Mouse (Mus musculus) ES-Bruce4 (cell line): Measurements from ENCODE around the gene Gm28374. TPM values are rescaled to one million over a fixed set of nuclear protein-coding genes. Genes with fewer than 3 reads are reported as not detected.

Experiments
- H3K27ac ChIP-seq: 2 replicates; pipeline ENCODE4 v1.5.1; 2012; ENCODE audit warnings: low read length, inconsistent platforms; ENCODE audit not compliant: insufficient read depth
- H3K27me3 ChIP-seq: 2 replicates; pipeline ENCODE4 v1.6.1; 2012; ENCODE audit warnings: mild to moderate bottlenecking, low read length, inconsistent platforms; ENCODE audit not compliant: control insufficient read depth, poor library complexity, insufficient read depth, severe bottlenecking
- H3K36me3 ChIP-seq: 2 replicates; pipeline ENCODE4 v1.6.1; 2012; ENCODE audit warnings: inconsistent platforms, mild to moderate bottlenecking, low read length, moderate library complexity; ENCODE audit not compliant: control insufficient read depth, poor library complexity, insufficient read depth, severe bottlenecking
- H3K4me1 ChIP-seq: one replicate; pipeline ENCODE4 v1.8.1; 2011; ENCODE audit warnings: low read length; ENCODE audit not compliant: control insufficient read depth, insufficient read depth
- H3K4me3 ChIP-seq: 2 replicates; pipeline ENCODE4 v1.5.1; 2011; ENCODE audit warnings: low read depth, mild to moderate bottlenecking, low read length
- H3K9ac ChIP-seq: 2 replicates; pipeline ENCODE4 v1.6.1; 2012; ENCODE audit warnings: low read depth, mild to moderate bottlenecking, inconsistent platforms; ENCODE audit not compliant: poor library complexity, severe bottlenecking
- H3K9me3 ChIP-seq: replicated peaks from 2 replicates; pipeline ENCODE4 v1.6.1; 2012; ENCODE audit warnings: mild to moderate bottlenecking, low read length, inconsistent platforms; ENCODE audit not compliant: control insufficient read depth, poor library complexity, insufficient read depth, severe bottlenecking
- CTCF ChIP-seq: IDR thresholded peaks from one replicate; pipeline ENCODE4 v1.8.1; 2011; ENCODE audit warnings: low read depth, low read length
- EP300 ChIP-seq: IDR thresholded peaks from 2 replicates; pipeline ENCODE4 v1.6.1; 2011; ENCODE audit warnings: low read depth, low read length; ENCODE audit not compliant: insufficient read depth
- POLR2A ChIP-seq: IDR thresholded peaks from one replicate; pipeline ENCODE4 v1.8.1; 2011; ENCODE audit warnings: low read length; ENCODE audit not compliant: insufficient read depth
- polyA plus RNA-seq: library from polyadenylated mRNA; stranded (reverse); fragments of >200 nt; gene quantifications from 2 replicates; pipeline ENCODE4 v1.2.4, GENCODE M21; 2011; ENCODE audit warnings: low read depth; ENCODE audit not compliant: missing spikeins, insufficient read depth, insufficient read length

Gene Gm28374
- polyA plus RNA-seq, 1 experiment: not detected

GRCm38 (mm10) chr19:6056696-6057095, 25.4 kb downstream of the Gm28374 start:
- no peak overlapping the region for H3K27ac ChIP-seq
- H3K4me3 ChIP-seq: peak overlapping the region; percentile 83
- H3K36me3 ChIP-seq: peaks cover 51% of the 10 kb centered on the region
- no peaks in the 10 kb centered on the region for H3K4me1 ChIP-seq
- peak overlapping the region; percentile 82 for H3K9ac ChIP-seq
- TF ChIP-seq CTCF (no peak), EP300 (no peak), POLR2A (no peak)
- H3K27me3 ChIP-seq: no peaks in the 10 kb centered on the region
- no peaks in the 10 kb centered on the region for H3K9me3 ChIP-seq

- Histone ChIP-seq H3K4me1 (no peaks in the 10 kb centered on the region), H3K27ac (no peak overlapping the region), H3K4me3 (no peak overlapping the region), H3K36me3 (peaks cover 63% of the 10 kb centered on the region), H3K27me3 (no peaks in the 10 kb centered on the region), H3K9ac (no peak overlapping the region), H3K9me3 (no peaks in the 10 kb centered on the region)
- TF ChIP-seq POLR2A (no peak), EP300 (no peak), CTCF (no peak)
These were observed 27.8 kb downstream of the Gm28374 start for GRCm38 (mm10) chr19:6054296-6054695.

GRCm38 (mm10) chr19:6052516-6052915, 29.5 kb downstream of the Gm28374 start:
- Histone ChIP-seq H3K27ac (no peak overlapping the region), H3K27me3 (no peaks in the 10 kb centered on the region), H3K9ac (no peak overlapping the region), H3K4me3 (no peak overlapping the region), H3K36me3 (peaks cover 64% of the 10 kb centered on the region), H3K9me3 (no peaks in the 10 kb centered on the region), H3K4me1 (no peaks in the 10 kb centered on the region)
- TF ChIP-seq CTCF: no peak
- TF ChIP-seq EP300: no peak
- TF ChIP-seq POLR2A: no peak

GRCm38 (mm10) chr19:6048681-6049410, 33.2 kb downstream of the Gm28374 start:
- Histone ChIP-seq H3K4me1 (no peaks in the 10 kb centered on the region), H3K36me3 (peaks cover 45% of the 10 kb centered on the region), H3K9ac (no peak overlapping the region)

GRCm38 (mm10) chr19:6047899-6048166, 34.2 kb downstream of the Gm28374 start:
- no peak for TF ChIP-seq CTCF
- no peak for TF ChIP-seq EP300
- no peak for TF ChIP-seq POLR2A
- Histone ChIP-seq H3K9me3 (no peaks in the 10 kb centered on the region), H3K4me1 (no peaks in the 10 kb centered on the region), H3K27me3 (no peaks in the 10 kb centered on the region), H3K4me3 (peak overlapping the region; percentile 95; the same call in 1 of the 2 replicates), H3K36me3 (peaks cover 37% of the 10 kb centered on the region), H3K9ac (peak overlapping the region; percentile 92; the same call in 1 of the 2 replicates), H3K27ac (no peak overlapping the region)

More at GRCm38 (mm10) chr19:6048681-6049410, 33.2 kb downstream of the Gm28374 start:
- Histone ChIP-seq H3K27me3 (no peaks in the 10 kb centered on the region), H3K4me3 (no peak overlapping the region), H3K27ac (no peak overlapping the region), H3K9me3 (no peaks in the 10 kb centered on the region)
- no peak for TF ChIP-seq POLR2A
- TF ChIP-seq CTCF: no peak
- TF ChIP-seq EP300: no peak

GRCm38 (mm10) chr19:6047154-6047898, 34.7 kb downstream of the Gm28374 start:
- no peaks in the 10 kb centered on the region for H3K4me1 ChIP-seq
- H3K36me3 ChIP-seq: peaks cover 32% of the 10 kb centered on the region
- TF ChIP-seq POLR2A (no peak), EP300 (no peak), CTCF (no peak)
- peak overlapping the region; percentile 95 for H3K4me3 ChIP-seq
- no peak overlapping the region for H3K27ac ChIP-seq
- H3K9ac ChIP-seq: peak overlapping the region; percentile 92
- H3K27me3 ChIP-seq: no peaks in the 10 kb centered on the region
- no peaks in the 10 kb centered on the region for H3K9me3 ChIP-seq
